Mouse (Mus musculus) CH12F3 (cell line): Measurements from ENCODE around the gene Lypd5.

ENCODE experiments used
- in situ Hi-C: fragments of 300-500 bp; cut with MboI; formaldehyde crosslinking; loops from 2 replicates; pipeline ENCODE4 v1.14.3; 2020; ENCODE audit warnings: low sequenced_read_pairs

Lypd5 gene

GRCm38 (mm10) chr7:24357899-24358298, 8.9 kb downstream of the Lypd5 start:
- in situ Hi-C loops = no loop called here

GRCm38 (mm10) chr7:24359269-24359668, 10.3 kb downstream of the Lypd5 start:
- in situ Hi-C loops = no loop called here

GRCm38 (mm10) chr7:24361001-24361400, 12.0 kb downstream of the Lypd5 start:
- in situ Hi-C loops = no loop called here

- in situ Hi-C loops = no loop called here
Observed at GRCm38 (mm10) chr7:24363228-24363627, 14.2 kb downstream of the Lypd5 start.

- in situ Hi-C loops = no loop called here
Observed at GRCm38 (mm10) chr7:24364827-24365226, 15.8 kb downstream of the Lypd5 start.

GRCm38 (mm10) chr7:24365258-24366014, 16.4 kb downstream of the Lypd5 start:
- in situ Hi-C loops = no loop called here

GRCm38 (mm10) chr7:24366716-24367632, 18.0 kb downstream of the Lypd5 start:
- in situ Hi-C loops = no loop called here

- in situ Hi-C loops = no loop called here
Observed at GRCm38 (mm10) chr7:24368226-24368625, 19.2 kb downstream of the Lypd5 start.

- in situ Hi-C loops = no loop called here
Observed at GRCm38 (mm10) chr7:24368946-24369345, 19.9 kb downstream of the Lypd5 start.

GRCm38 (mm10) chr7:24369731-24370541, 20.9 kb downstream of the Lypd5 start, which contains the start of gene Kcnn4:
Gene Kcnn4 (plus strand): TSS chr7:24370263.
- in situ Hi-C loops = no loop called here

- in situ Hi-C loops = no loop called here
Observed at GRCm38 (mm10) chr7:24371012-24371808, 22.2 kb downstream of the Lypd5 start.

GRCm38 (mm10) chr7:24371809-24372145, 22.8 kb downstream of the Lypd5 start:
- in situ Hi-C loops = no loop called here

- in situ Hi-C loops = no loop called here
Observed at GRCm38 (mm10) chr7:24372300-24372699, 23.3 kb downstream of the Lypd5 start.

GRCm38 (mm10) chr7:24372786-24373185, 23.8 kb downstream of the Lypd5 start:
- in situ Hi-C loops = no loop called here

GRCm38 (mm10) chr7:24373538-24374379, 24.8 kb downstream of the Lypd5 start:
- in situ Hi-C loops = no loop called here

- in situ Hi-C loops = no loop called here
Observed at GRCm38 (mm10) chr7:24376456-24376855, 27.5 kb downstream of the Lypd5 start.

- in situ Hi-C loops = no loop called here
Observed at GRCm38 (mm10) chr7:24377091-24377865, 28.3 kb downstream of the Lypd5 start.

GRCm38 (mm10) chr7:24378049-24378701, 29.2 kb downstream of the Lypd5 start:
- in situ Hi-C loops = no loop called here
